Mouse (Mus musculus) brain, embryonic 14.5 days (tissue): Measurements from ENCODE around the gene Tmem218.

Experiments
- CTCF ChIP-seq: fragments of 200-500 bp; IDR thresholded peaks from 2 replicates; pipeline ENCODE4 v1.5.1; 2012; ENCODE audit warnings: inconsistent platforms, mild to moderate bottlenecking, moderate library complexity, borderline replicate concordance; ENCODE audit not compliant: insufficient read depth, insufficient read length; ENCODE audit errors: extremely low read depth
- POLR2A ChIP-seq: fragments of 200-500 bp; IDR thresholded peaks from 2 replicates; pipeline ENCODE4 v1.6.1; 2012; ENCODE audit warnings: mild to moderate bottlenecking, inconsistent platforms, borderline replicate concordance; ENCODE audit not compliant: poor library complexity, insufficient read depth, insufficient read length, severe bottlenecking; ENCODE audit errors: extremely low read depth

- no peak for TF ChIP-seq CTCF
- no peak for TF ChIP-seq POLR2A
Observed at GRCm38 (mm10) chr9:37214327-37215060, 6.5 kb downstream of the Tmem218 start.
